In genomic region chr13:9473383-9473782, GRCm38 (mm10) we compare ENCODE assay signal across 27 mouse cellular contexts.
DNase-seq lines count a peak whose midpoint lies in the region; ATAC-seq and TF ChIP-seq lines count a peak whose summit lies in the region.
"Had no signal": no experiment of that assay in that cellular context is flagged by ENCODE, and none has a peak within 500 bp of the region (broad histone marks: within the 10 kb centered on the region; RNA-seq: fewer than 3 reads in every experiment).

No protein-coding gene starts in this region.

- no peak overlapping the region for H3K27ac ChIP-seq in forebrain, embryonic 16.5 days (ENCODE audit: low read length)
- no peak overlapping the region for H3K27ac ChIP-seq in forebrain, embryonic 13.5 days
- H3K27ac ChIP-seq in gastrocnemius, adult 2 months, result peak overlapping the region; percentile 4; the same call in 1 of the 2 replicates
- 0 out of 2 replicates have a peak overlapping the region, but pooled peaks have one; percentile 15 for H3K27ac ChIP-seq in heart, postnatal 0 days (ENCODE audit: low read depth)
- H3K27ac ChIP-seq: embryonic facial prominence, embryonic 15.5 days; hindbrain, embryonic 14.5 days; hindbrain, postnatal 0 days had no signal

- H3K4me2 ChIP-seq in forebrain, embryonic 16.5 days (ENCODE audit: low read length), result no peak overlapping the region
- no peak overlapping the region for H3K4me2 ChIP-seq in forebrain, embryonic 13.5 days
- H3K4me2 ChIP-seq in heart, postnatal 0 days (ENCODE audit: low read depth, low read length), result no peak overlapping the region
- H3K4me2 ChIP-seq: embryonic facial prominence, embryonic 15.5 days; heart, embryonic 12.5 days; hindbrain, embryonic 14.5 days had no signal

- peak; percentile 40; the same call in 1 of the 2 replicates for ATAC-seq in forebrain, embryonic 16.5 days
- no peak for ATAC-seq in forebrain, embryonic 13.5 days
- no peak for ATAC-seq in heart, postnatal 0 days (ENCODE audit: insufficient read depth, low read depth)
- ATAC-seq: hindbrain, postnatal 0 days; inflammation-experienced regulatory T-cells, adult 6 months; intestine, embryonic 16.5 days; Patski had no signal

- no peaks in the 10 kb centered on the region for H3K36me3 ChIP-seq in forebrain, embryonic 16.5 days (ENCODE audit: control insufficient read depth, insufficient read depth)
- H3K36me3 ChIP-seq in forebrain, embryonic 13.5 days (ENCODE audit: poor library complexity, severe bottlenecking), result no peaks in the 10 kb centered on the region
- H3K36me3 ChIP-seq in heart, postnatal 0 days (replicated peaks; ENCODE audit: control insufficient read depth, insufficient read depth, low read length), result no peaks in the 10 kb centered on the region
- H3K36me3 ChIP-seq: embryonic facial prominence, embryonic 15.5 days; G1E; heart, embryonic 12.5 days had no signal

- peaks cover 3% of the 10 kb centered on the region; the same call in 1 of the 2 replicates for H3K9me3 ChIP-seq in forebrain, embryonic 16.5 days (ENCODE audit: control insufficient read depth, low read length)
- no peaks in the 10 kb centered on the region; the same call in 1 of the 2 replicates for H3K9me3 ChIP-seq in forebrain, embryonic 13.5 days (replicated peaks)
- 0 out of 2 replicates have a peak, but pooled peaks cover 4% of the 10 kb centered on the region for H3K9me3 ChIP-seq in heart, postnatal 0 days (replicated peaks; ENCODE audit: control insufficient read depth, low read length)
- H3K9me3 ChIP-seq: embryonic facial prominence, embryonic 15.5 days; G1E; heart, embryonic 12.5 days had no signal

- 89% methylated on average over 1 of the region's 1 CpGs for WGBS in forebrain, embryonic 16.5 days
- WGBS in forebrain, embryonic 13.5 days, result 88% methylated on average over 1 of the region's 1 CpGs
- 75% methylated on average over 1 of the region's 1 CpGs for WGBS in heart, postnatal 0 days

- no peak overlapping the region for H3K4me3 ChIP-seq in forebrain, embryonic 16.5 days (replicated peaks; ENCODE audit: low read length)
- no peak overlapping the region for H3K4me3 ChIP-seq in forebrain, embryonic 13.5 days
- no peak overlapping the region for H3K4me3 ChIP-seq in gastrocnemius, adult 2 months
- no peak overlapping the region for H3K4me3 ChIP-seq in heart, postnatal 0 days (ENCODE audit: low read depth, low read length)
- H3K4me3 ChIP-seq: embryonic facial prominence, embryonic 15.5 days; heart, embryonic 12.5 days had no signal

- H3K9ac ChIP-seq in forebrain, embryonic 16.5 days (replicated peaks; ENCODE audit: low read depth, low read length), result no peak overlapping the region
- no peak overlapping the region for H3K9ac ChIP-seq in forebrain, embryonic 13.5 days
- H3K9ac ChIP-seq in heart, postnatal 0 days (replicated peaks; ENCODE audit: low read depth, low read length), result no peak overlapping the region
- H3K9ac ChIP-seq: embryonic facial prominence, embryonic 15.5 days; heart, embryonic 12.5 days; hindbrain, embryonic 14.5 days had no signal

- TF ChIP-seq CTCF in gastrocnemius, adult 2 months (IDR thresholded peaks at IDR 0.05), result no peak
- TF ChIP-seq CTCF in heart, postnatal 0 days (IDR thresholded peaks at IDR 0.05; ENCODE audit: low read depth), result no peak

- TF ChIP-seq EP300 in heart, postnatal 0 days (IDR thresholded peaks at IDR 0.05; ENCODE audit: low read depth), result no peak

- no peaks in the 10 kb centered on the region for H3K4me1 ChIP-seq in forebrain, embryonic 16.5 days (replicated peaks; ENCODE audit: control insufficient read depth, insufficient read depth, low read length)
- H3K4me1 ChIP-seq in forebrain, embryonic 13.5 days, result no peaks in the 10 kb centered on the region
- H3K4me1 ChIP-seq in heart, postnatal 0 days (ENCODE audit: control insufficient read depth, insufficient read depth), result no peaks in the 10 kb centered on the region
- H3K4me1 ChIP-seq: embryonic facial prominence, embryonic 15.5 days; heart, embryonic 12.5 days had no signal

- H3K27me3 ChIP-seq in forebrain, embryonic 16.5 days (replicated peaks; ENCODE audit: control insufficient read depth, insufficient read depth, low read length), result no peaks in the 10 kb centered on the region
- no peaks in the 10 kb centered on the region for H3K27me3 ChIP-seq in forebrain, embryonic 13.5 days
- no peaks in the 10 kb centered on the region for H3K27me3 ChIP-seq in heart, postnatal 0 days (ENCODE audit: control insufficient read depth, insufficient read depth, low read length)
- H3K27me3 ChIP-seq: CH12.LX; embryonic facial prominence, embryonic 15.5 days; heart, embryonic 12.5 days; Patski had no signal

- intact Hi-C loops in gastrocnemius, adult 2 months (cut with DNase I), result no loop called here

- DNase-seq in gastrocnemius, adult 2 months, result no peak
- no peak for DNase-seq in gastrocnemius, postnatal 25 days
- no peak for DNase-seq in heart, postnatal 0 days (ENCODE audit: low spot score)
- no peak for DNase-seq in heart, postnatal 4 days
- no peak for DNase-seq in urinary bladder, postnatal 36 days (ENCODE audit: low spot score in 2 of 2)
- DNase-seq: adrenal gland, postnatal 10 days; B cell, adult 2 months; cerebellum, adult 11-12 months; cerebellum, adult 8-10 months; cerebellum, postnatal 10 days; cerebellum, postnatal 36 days; embryo, embryonic 11 days; gastrocnemius, postnatal 36 days; heart, postnatal 36 days; kidney, adult 18-20 months; kidney, adult 9 months had no signal

Comparison
In these comparisons a context has a peak if more than half of its experiments do, and no peak if none do; other contexts are left out.
1. H3K27ac ChIP-seq: peak in gastrocnemius, adult 2 months (single experiment) and heart, postnatal 0 days (single experiment); none in forebrain, embryonic 16.5 days (single experiment) and forebrain, embryonic 13.5 days (single experiment).